ENCODE assay signal across 13 mouse cellular contexts in the genomic region with DNA sequence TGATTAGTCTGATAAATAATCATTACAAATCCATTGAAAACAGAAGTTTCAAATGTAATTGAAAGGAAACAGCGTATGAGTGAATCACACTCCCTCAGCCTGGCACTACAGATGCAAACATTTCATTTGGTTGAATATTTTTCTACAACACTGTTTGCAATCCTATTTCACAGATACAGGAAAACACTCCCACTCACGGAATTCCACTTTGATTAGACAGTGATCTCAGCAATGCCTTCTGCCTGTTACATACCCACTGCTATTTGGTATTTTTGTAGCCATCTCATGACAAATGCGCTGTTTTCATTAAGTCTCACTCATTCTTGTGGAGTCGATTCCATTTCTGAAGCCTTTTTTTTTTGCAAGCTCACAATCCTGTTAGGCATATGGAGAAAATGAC.
"Had no signal": no experiment of that assay in that cellular context is flagged by ENCODE, and none has a peak within 500 bp of the region (broad histone marks: within the 10 kb centered on the region; RNA-seq: fewer than 3 reads in every experiment).

No protein-coding gene starts in this region.

- H3K4me1 ChIP-seq: limb, embryonic 13.5 days; midbrain, embryonic 13.5 days; neural tube, embryonic 15.5 days had no signal

- ATAC-seq: intestine, postnatal 0 days; lung, postnatal 0 days; midbrain, embryonic 13.5 days had no signal

- DNase-seq: kidney, adult 8-10 months; kidney, postnatal 25 days; lung, adult 2 months; lung, postnatal 36 days had no signal

- H3K4me3 ChIP-seq: layer of hippocampus, adult 2 months; left cerebral cortex, adult 2 months; limb, embryonic 13.5 days; midbrain, embryonic 13.5 days; myocyte; neural tube, embryonic 15.5 days had no signal

- H3K27ac ChIP-seq: layer of hippocampus, adult 2 months; left cerebral cortex, adult 2 months; limb, embryonic 13.5 days; liver, embryonic 14.5 days; midbrain, embryonic 13.5 days; neural tube, embryonic 15.5 days had no signal

- H3K9me3 ChIP-seq: limb, embryonic 13.5 days; midbrain, embryonic 13.5 days; neural tube, embryonic 15.5 days had no signal

- H3K9ac ChIP-seq: limb, embryonic 13.5 days; liver, embryonic 14.5 days; midbrain, embryonic 13.5 days; neural tube, embryonic 15.5 days had no signal

- H3K4me2 ChIP-seq: limb, embryonic 13.5 days; midbrain, embryonic 13.5 days; neural tube, embryonic 15.5 days had no signal

- H3K27me3 ChIP-seq: limb, embryonic 13.5 days; midbrain, embryonic 13.5 days; neural tube, embryonic 15.5 days had no signal

- H3K36me3 ChIP-seq: limb, embryonic 13.5 days; midbrain, embryonic 13.5 days; neural tube, embryonic 15.5 days had no signal
